Mouse (Mus musculus) spleen, adult 2 months (tissue): ENCODE results near the gene Pycr1. TPM values are rescaled to one million over a fixed set of nuclear protein-coding genes. Genes with fewer than 3 reads are reported as not detected.
A peak's percentile ranks its signal among the peaks of the same experiment; 100 is the strongest.

Experiments used
- DNase-seq, 2 experiments: peaks; one replicate each; pipeline versions ENCODE4 v3.0.0 to v3.0.0-alpha.2; 2012 to 2021; ENCODE audit warnings: low spot score in 2 of 2, low read depth in 1 of 2
- H3K27ac ChIP-seq: fragments of 200-500 bp; 2 replicates; pipeline ENCODE4 v1.5.1; 2012; ENCODE audit warnings: low read length, inconsistent platforms; ENCODE audit not compliant: insufficient read depth
- H3K27me3 ChIP-seq: fragments of 200-500 bp; 2 replicates; pipeline ENCODE4 v1.6.1; 2012; ENCODE audit warnings: mild to moderate bottlenecking, moderate library complexity, low read length, inconsistent platforms; ENCODE audit not compliant: control insufficient read depth, insufficient read depth
- H3K36me3 ChIP-seq: fragments of 200-500 bp; 2 replicates; pipeline ENCODE4 v1.6.1; 2012; ENCODE audit warnings: mild to moderate bottlenecking, low read length, inconsistent platforms; ENCODE audit not compliant: control insufficient read depth, insufficient read depth
- H3K4me1 ChIP-seq: fragments of 200-500 bp; 2 replicates; pipeline ENCODE4 v1.6.1; 2011; ENCODE audit warnings: inconsistent platforms; ENCODE audit not compliant: control insufficient read depth, insufficient read depth, insufficient read length
- H3K4me3 ChIP-seq: fragments of 200-500 bp; 2 replicates; pipeline ENCODE4 v1.5.1; 2011; ENCODE audit warnings: mild to moderate bottlenecking, inconsistent platforms; ENCODE audit not compliant: insufficient read depth, insufficient read length; ENCODE audit errors: extremely low read depth
- CTCF ChIP-seq: fragments of 200-500 bp; IDR thresholded peaks from 2 replicates; pipeline ENCODE4 v1.5.1; 2011; ENCODE audit warnings: mild to moderate bottlenecking, inconsistent platforms; ENCODE audit not compliant: insufficient read depth, insufficient read length, insufficient replicate concordance; ENCODE audit errors: extremely low read depth
- POLR2A ChIP-seq: fragments of 200-500 bp; IDR thresholded peaks from 2 replicates; pipeline ENCODE4 v1.6.1; 2011; ENCODE audit warnings: low read depth, low read length, inconsistent platforms
- WGBS: fragments of 180-500 bp; shearing (Covaris S2); methylation state at CpG from one replicate; pipeline ENCODE4 v1.1.7; 2018; 5-methylcytosine and 5-hydroxymethylcytosine counted together
- polyA plus RNA-seq: library from polyadenylated mRNA; depleted of rRNA; stranded (reverse); fragments of >200 nt; gene quantifications from 2 replicates; pipeline ENCODE4 v1.2.3, GENCODE M21; 2012

Pycr1 gene
- polyA plus RNA-seq, 1 experiment: 8.7 TPM

DNA sequence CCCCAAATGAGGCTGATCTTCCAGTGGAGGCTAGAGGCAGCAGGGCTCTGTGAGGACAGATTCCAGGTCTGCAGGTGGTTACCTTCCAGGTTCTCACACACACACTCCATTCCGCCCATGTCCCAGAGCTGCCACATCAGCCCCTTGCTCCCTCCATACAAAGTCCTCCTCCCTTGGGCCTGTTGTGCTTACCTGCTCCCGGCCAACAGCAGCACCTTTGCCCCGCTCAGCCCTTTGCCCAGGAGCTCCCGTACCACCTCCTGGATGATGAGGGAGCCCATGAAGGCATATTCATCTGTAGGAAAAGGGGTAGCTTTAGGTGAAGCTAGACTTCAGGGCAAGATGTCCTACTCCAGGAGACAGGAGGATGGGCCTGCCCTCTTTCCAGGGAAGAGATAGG, 13.7 kb upstream of the Pycr1 start:
- TF ChIP-seq POLR2A (no peak), CTCF (no peak)
- no peak overlapping the region for H3K4me3 ChIP-seq
- H3K36me3 ChIP-seq: no peaks in the 10 kb centered on the region
- 84% methylated on average over 4 of the region's 4 CpGs for WGBS
- H3K27me3 ChIP-seq: peaks cover 31% of the 10 kb centered on the region
- no peak for DNase-seq
- H3K27ac ChIP-seq: no peak overlapping the region
- peaks cover 15% of the 10 kb centered on the region; the same call in 1 of the 2 replicates for H3K4me1 ChIP-seq

DNA sequence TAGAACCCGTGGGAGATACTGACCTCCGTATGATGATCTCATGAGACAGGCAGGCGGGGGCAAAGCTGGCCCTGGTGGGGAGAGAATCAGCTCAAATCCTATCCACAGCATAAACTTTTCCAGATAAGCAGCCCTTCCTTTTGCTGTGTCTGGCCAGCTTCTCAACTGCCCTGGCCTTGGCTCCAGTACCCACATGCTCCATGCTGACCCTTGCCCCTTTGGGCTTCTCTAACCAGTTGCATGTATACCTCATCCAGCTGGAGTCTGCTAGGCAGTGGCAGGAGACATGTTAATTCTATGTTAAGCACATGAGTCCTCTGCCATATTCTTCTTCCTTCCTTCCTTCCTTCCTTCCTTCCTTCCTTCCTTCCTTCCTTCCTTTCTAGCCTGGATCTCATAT, 11.2 kb upstream of the Pycr1 start:
- Histone ChIP-seq H3K27me3 (peaks cover 13% of the 10 kb centered on the region), H3K4me3 (no peak overlapping the region), H3K27ac (no peak overlapping the region), H3K36me3 (no peaks in the 10 kb centered on the region), H3K4me1 (peaks cover 1% of the 10 kb centered on the region; the same call in 1 of the 2 replicates)
- 80% methylated on average over 3 of the region's 3 CpGs for WGBS
- TF ChIP-seq CTCF (no peak), POLR2A (no peak)
- DNase-seq: no peak

DNA sequence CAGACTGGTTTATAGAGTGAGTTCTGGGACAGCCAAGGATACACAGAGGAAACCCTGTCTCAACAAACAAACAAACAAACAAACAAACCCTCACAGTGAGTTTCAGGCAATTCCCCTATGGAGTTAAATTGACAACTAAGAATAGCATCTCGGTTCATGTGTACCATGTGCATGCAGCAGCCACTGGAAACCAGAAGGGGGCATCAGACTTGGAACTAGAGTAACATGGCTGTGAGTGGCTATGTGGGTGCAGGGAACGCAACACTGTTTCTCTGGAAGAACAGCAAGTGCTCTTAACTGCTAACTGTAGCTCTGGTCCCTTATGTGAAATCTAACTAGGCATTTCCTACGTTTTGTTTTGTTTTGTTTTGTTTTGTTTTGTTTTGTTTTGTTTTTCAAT, 8.3 kb upstream of the Pycr1 start:
- Histone ChIP-seq H3K4me3 (no peak overlapping the region), H3K36me3 (no peaks in the 10 kb centered on the region), H3K27me3 (0 out of 2 replicates have a peak, but pooled peaks cover 2% of the 10 kb centered on the region), H3K4me1 (peaks cover 7% of the 10 kb centered on the region), H3K27ac (no peak overlapping the region)
- TF ChIP-seq POLR2A: no peak
- no peak for TF ChIP-seq CTCF
- DNase-seq: no peak
- WGBS: 90% methylated on average over 3 of the region's 3 CpGs

DNA sequence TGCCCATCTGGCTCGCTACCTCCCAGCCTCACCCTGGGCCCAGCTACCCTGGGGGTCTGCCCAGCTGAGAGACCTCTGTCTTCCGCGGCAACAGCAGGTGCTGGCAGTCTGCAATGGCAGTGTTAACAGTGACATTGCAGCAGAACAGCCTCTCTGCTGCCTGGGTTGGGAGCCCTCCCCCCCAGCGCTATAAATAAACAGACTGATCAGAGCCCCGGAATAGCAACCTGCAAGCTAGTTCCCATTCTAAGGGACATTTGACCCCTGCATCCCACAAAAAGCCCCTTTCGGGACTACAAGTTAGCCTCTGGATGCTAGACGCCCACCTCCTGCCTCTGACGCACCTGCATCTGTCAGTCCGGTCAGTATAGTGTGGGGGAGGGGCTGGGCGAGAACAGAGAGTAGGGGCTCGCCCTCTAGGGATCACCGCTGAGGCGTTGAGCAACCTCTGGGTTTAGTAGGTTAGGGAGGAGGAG, 4.5 kb upstream of the Pycr1 start, which contains the start of gene Myadml2:
Gene Myadml2 (minus strand): TSS at position 158 of the 476 bp plus-strand sequence.
- H3K36me3 ChIP-seq: no peaks in the 10 kb centered on the region
- WGBS: 5% methylated on average over 13 of the region's 13 CpGs
- TF ChIP-seq POLR2A (no peak), CTCF (no peak)
- H3K4me3 ChIP-seq: peak within 1 kb of the TSS; percentile 38
- H3K4me1 ChIP-seq: peaks cover 8% of the 10 kb centered on the region
- H3K27me3 ChIP-seq: no peaks in the 10 kb centered on the region
- H3K27ac ChIP-seq: peak within 1 kb of the TSS; percentile 32; the same call in 1 of the 2 replicates
- DNase-seq: no peak

DNA sequence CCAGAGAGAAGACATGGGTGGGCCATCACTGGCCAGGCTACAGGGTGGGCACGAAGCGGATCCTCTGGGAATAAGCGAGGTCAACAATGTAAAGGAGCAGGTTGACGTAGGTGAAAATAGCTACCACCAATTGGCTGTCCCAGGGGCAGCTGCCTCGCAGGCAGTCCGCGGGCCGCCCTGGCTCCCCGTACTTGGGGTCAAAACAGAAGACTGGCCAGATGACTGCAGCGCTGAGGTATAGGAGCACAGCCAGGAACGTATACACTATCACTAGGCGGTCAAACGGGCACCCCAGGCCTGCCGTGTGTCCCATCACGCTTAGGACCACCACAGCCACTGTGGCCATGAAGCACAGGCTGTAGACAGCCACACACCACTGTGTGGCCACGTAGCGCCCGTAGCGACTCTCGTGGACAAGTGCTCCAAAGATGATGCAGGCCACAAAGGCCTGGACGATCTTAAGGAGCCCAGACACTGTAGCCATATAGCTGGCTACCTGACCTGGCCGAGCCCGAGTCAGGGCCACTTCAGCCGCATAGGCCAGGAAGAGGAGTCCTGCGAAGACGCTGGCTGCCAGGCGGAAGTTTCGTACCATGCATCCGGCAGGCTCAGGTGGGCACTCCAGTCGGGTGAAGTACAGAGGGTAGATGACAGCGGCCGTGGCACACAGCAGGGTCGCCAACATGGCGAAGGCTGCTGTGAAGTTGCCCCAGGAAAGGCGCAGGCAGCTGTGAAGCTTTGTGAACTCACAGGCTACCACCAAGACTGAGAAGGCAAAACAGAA, 3.7 kb upstream of the Pycr1 start:
- peaks cover 12% of the 10 kb centered on the region for H3K4me1 ChIP-seq
- no peak for TF ChIP-seq CTCF
- no peak for TF ChIP-seq POLR2A
- H3K4me3 ChIP-seq: peak overlapping the region; percentile 38
- no peaks in the 10 kb centered on the region for H3K36me3 ChIP-seq
- no peak overlapping the region for H3K27ac ChIP-seq
- DNase-seq: no peak
- 85% methylated on average over 35 of the region's 35 CpGs for WGBS
- no peaks in the 10 kb centered on the region for H3K27me3 ChIP-seq

DNA sequence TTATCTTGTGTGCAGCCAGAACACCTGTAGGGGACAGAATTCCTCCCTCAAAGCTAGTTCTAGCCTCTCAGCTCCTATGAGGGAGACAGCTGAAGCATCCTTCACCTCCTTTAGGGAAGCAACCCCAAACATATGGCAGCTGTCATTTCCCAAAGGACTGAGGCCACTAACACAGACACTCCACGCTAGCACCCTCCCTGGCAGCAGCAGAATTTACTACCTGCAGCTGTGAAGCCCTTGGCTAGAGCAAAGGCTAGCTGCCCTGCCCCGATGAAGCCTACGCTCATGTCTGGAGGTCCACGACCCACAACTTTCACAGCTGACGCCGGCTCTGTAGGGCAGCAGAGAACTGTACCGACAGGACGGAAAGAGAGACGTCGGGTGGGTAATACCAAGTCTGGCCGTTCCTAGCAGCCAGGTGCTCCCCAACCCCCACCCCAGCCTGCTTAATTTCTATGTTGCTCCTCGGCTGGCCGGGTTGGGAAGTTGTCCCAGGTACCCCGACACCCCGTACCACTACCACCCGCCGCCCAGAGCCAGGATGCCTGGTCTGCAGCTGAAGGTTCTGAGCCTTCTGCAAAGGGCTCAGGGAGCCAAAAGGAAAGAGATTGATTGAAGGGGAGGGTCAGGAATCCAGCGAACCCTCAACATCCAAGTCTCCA, 499 bp downstream of the Pycr1 start:
- DNase-seq: no peak
- no peaks in the 10 kb centered on the region for H3K27me3 ChIP-seq
- H3K27ac ChIP-seq: no peak overlapping the region
- WGBS: 2% methylated on average over 18 of the region's 18 CpGs
- H3K36me3 ChIP-seq: no peaks in the 10 kb centered on the region
- peaks cover 9% of the 10 kb centered on the region; the same call in 1 of the 2 replicates for H3K4me1 ChIP-seq
- TF ChIP-seq CTCF (no peak), POLR2A (no peak)
- H3K4me3 ChIP-seq: peak overlapping the region; percentile 60
